Mouse (Mus musculus) neural tube, embryonic 15.5 days (tissue): Measurements from ENCODE around the gene Evi2. TPM values are rescaled to one million over a fixed set of nuclear protein-coding genes. Genes with fewer than 3 reads are reported as not detected.

Experiments
- ATAC-seq: fragments of 200-750 bp; cut with Nextera tagmentation; 2 replicates; pipeline ENCODE4 v1.8.0; 2017; ENCODE audit warnings: mild to moderate bottlenecking, moderate TSS enrichment, moderate library complexity; ENCODE audit not compliant: low FRiP score
- H3K27ac ChIP-seq: fragments of 300-500 bp; sonication (generic); replicated peaks from 2 replicates; pipeline ENCODE4 v1.5.1; 2015; ENCODE audit warnings: mild to moderate bottlenecking, inconsistent platforms
- H3K27me3 ChIP-seq: fragments of 300-500 bp; sonication (generic); replicated peaks from 2 replicates; pipeline ENCODE4 v1.6.1; 2015; ENCODE audit warnings: inconsistent platforms
- H3K36me3 ChIP-seq: fragments of 300-500 bp; sonication (generic); 2 replicates; pipeline ENCODE4 v1.6.1; 2015; ENCODE audit warnings: inconsistent platforms
- H3K4me1 ChIP-seq: fragments of 300-500 bp; sonication (generic); 2 replicates; pipeline ENCODE4 v1.6.1; 2015; ENCODE audit warnings: inconsistent platforms
- H3K4me2 ChIP-seq: fragments of 300-500 bp; sonication (generic); 2 replicates; pipeline ENCODE4 v1.6.1; 2015; ENCODE audit warnings: inconsistent platforms, mild to moderate bottlenecking, moderate library complexity
- H3K4me3 ChIP-seq: fragments of 300-500 bp; sonication (generic); replicated peaks from 2 replicates; pipeline ENCODE4 v1.5.1; 2015; ENCODE audit warnings: mild to moderate bottlenecking, inconsistent platforms
- H3K9ac ChIP-seq: fragments of 300-500 bp; sonication (generic); replicated peaks from 2 replicates; pipeline ENCODE4 v1.6.1; 2015; ENCODE audit warnings: mild to moderate bottlenecking, inconsistent platforms
- H3K9me3 ChIP-seq: fragments of 300-500 bp; sonication (generic); replicated peaks from 2 replicates; pipeline ENCODE4 v1.6.1; 2016; ENCODE audit warnings: inconsistent platforms
- WGBS: fragments of 180-500 bp; shearing (Covaris S2); methylation state at CpG from one replicate; pipeline ENCODE4 v1.1.7; 2015; ENCODE audit warnings: mixed read lengths; 5-methylcytosine and 5-hydroxymethylcytosine counted together
- polyA plus RNA-seq: library from polyadenylated mRNA; unstranded; fragments of >200 nt; fragmentation: Nextera tagmentation; extraction: Ambion mirVana; gene quantifications from 2 replicates; pipeline ENCODE4 v1.2.1, GENCODE M21; 2015

The Evi2 gene
- polyA plus RNA-seq = 0.58 and 0.83 TPM in 2 replicates

DNA sequence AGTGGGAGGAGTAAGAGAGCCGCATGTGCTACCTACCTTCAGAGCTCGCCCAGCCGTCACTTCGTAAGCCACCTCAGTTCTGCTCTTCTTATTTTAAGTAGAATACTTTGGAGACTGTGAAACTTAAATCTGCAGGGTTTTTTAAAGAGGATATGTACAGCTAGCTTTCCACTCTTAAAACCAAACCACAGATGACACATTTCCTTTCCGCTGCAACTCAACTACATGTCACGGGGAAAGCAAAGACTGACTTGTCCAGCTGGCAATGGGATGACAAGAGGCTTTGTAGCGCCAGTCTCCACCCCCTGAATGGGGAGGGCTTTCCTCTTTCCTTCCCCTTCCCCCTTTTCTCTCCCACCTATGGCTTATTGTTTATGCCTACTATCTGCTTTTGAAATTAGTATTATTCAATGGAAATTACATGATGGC is at the start of gene Evi2, which contains the start of gene Evi2a:
TSS of gene Evi2 (minus strand) at position 257 of the 429 bp plus-strand sequence.
TSS of gene Evi2a (minus strand) at position 277 of the 429 bp plus-strand sequence.
- no peak within 1 kb of the TSS for H3K4me2 ChIP-seq
- H3K4me3 ChIP-seq = no peak within 1 kb of the TSS
- no peak for ATAC-seq
- H3K9ac ChIP-seq = no peak within 1 kb of the TSS
- WGBS = 83% methylated on average over 7 of the region's 7 CpGs
- H3K9me3 ChIP-seq = no peaks in the 10 kb centered on the region
- H3K27me3 ChIP-seq = no peaks in the 10 kb centered on the region
- H3K27ac ChIP-seq = no peak within 1 kb of the TSS
- H3K4me1 ChIP-seq = peaks cover 5% of the 10 kb centered on the region; the same call in 1 of the 2 replicates
- 0 out of 2 replicates have a peak, but pooled peaks cover 10% of the 10 kb centered on the region for H3K36me3 ChIP-seq

DNA sequence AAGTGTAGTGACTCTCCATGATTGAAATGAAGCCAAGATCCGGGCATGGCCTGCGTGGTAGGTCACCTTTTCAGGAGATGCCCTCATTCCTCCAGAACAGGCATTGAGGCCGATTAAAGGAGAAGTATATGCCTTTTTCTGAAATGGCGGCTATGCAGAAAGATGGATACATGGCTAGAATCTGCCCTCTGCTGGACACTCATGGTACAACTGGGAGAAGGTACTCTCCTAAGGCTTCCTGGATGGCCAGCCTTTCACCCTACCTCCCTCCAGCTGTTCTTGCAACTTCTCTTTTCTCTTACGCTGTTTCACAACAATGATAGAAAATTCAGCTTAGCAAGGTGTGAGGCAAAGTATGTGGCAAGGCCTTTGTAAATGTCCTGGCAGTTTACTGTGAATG is 47.4 kb upstream of the Evi2 start:
- no peaks in the 10 kb centered on the region for H3K9me3 ChIP-seq
- H3K27me3 ChIP-seq = no peaks in the 10 kb centered on the region
- H3K4me2 ChIP-seq = no peak overlapping the region
- no peak overlapping the region for H3K4me3 ChIP-seq
- ATAC-seq = no peak
- H3K36me3 ChIP-seq = peaks cover 25% of the 10 kb centered on the region
- H3K9ac ChIP-seq = no peak overlapping the region
- H3K27ac ChIP-seq = no peak overlapping the region
- WGBS = 54% methylated on average over 5 of the region's 5 CpGs
- H3K4me1 ChIP-seq = no peaks in the 10 kb centered on the region

GRCm38 (mm10) chr11:79575383-79576073 is 45.1 kb upstream of the Evi2 start:
- Histone ChIP-seq H3K27me3 (no peaks in the 10 kb centered on the region), H3K9ac (no peak overlapping the region), H3K27ac (no peak overlapping the region), H3K9me3 (no peaks in the 10 kb centered on the region), H3K4me1 (no peaks in the 10 kb centered on the region), H3K36me3 (peaks cover 38% of the 10 kb centered on the region), H3K4me3 (no peak overlapping the region), H3K4me2 (no peak overlapping the region)
- 88% methylated on average over 14 of the region's 14 CpGs for WGBS
- no peak for ATAC-seq

DNA sequence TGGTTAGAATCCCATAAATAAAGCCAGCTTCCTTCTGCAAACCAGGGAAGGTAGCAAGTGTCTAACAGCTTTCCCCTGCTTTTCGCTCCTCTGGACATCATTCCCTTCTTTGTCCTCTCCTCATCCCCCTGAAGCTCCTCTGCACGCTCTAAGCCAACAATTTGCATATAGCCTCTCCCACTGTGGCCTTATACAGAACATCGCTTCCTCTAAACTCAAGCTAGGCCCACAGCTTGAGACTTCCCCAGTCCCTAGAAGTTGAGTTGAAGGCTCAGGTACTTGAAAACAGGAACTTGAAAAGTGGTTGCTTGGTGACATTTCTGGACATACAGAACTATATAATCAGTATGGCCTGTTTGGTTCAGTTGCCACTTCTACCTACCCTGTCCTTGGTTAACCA is 43.4 kb upstream of the Evi2 start:
- 82% methylated on average over 3 of the region's 3 CpGs for WGBS
- ATAC-seq = no peak
- Histone ChIP-seq H3K4me3 (no peak overlapping the region), H3K4me1 (no peaks in the 10 kb centered on the region), H3K9ac (no peak overlapping the region), H3K4me2 (no peak overlapping the region), H3K9me3 (no peaks in the 10 kb centered on the region), H3K27me3 (no peaks in the 10 kb centered on the region), H3K36me3 (peaks cover 47% of the 10 kb centered on the region), H3K27ac (no peak overlapping the region)

DNA sequence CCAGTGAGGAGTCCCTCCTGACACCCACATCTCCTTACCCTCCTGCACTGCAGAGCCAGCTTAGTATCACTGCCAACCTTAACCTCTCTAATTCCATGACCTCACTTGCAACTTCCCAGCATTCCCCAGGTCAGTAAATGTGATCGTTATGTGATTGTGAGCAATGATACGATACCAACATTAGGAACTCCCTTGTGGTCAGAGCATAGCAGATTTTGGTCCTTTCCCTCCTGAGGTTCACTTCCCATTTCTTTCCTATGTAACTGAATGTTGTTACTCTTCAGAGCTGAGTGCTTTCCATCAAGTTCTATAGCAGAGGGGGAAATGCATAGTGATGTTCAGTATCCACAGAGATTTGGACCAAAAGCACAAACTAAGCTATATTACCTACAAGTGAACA is 39.9 kb upstream of the Evi2 start:
- WGBS = 96% methylated on average over 2 of the region's 2 CpGs
- Histone ChIP-seq H3K4me1 (no peaks in the 10 kb centered on the region), H3K9ac (no peak overlapping the region), H3K27me3 (no peaks in the 10 kb centered on the region), H3K36me3 (peaks cover 62% of the 10 kb centered on the region), H3K4me3 (no peak overlapping the region), H3K27ac (no peak overlapping the region), H3K9me3 (no peaks in the 10 kb centered on the region), H3K4me2 (no peak overlapping the region)
- no peak for ATAC-seq

GRCm38 (mm10) chr11:79568197-79568911 is 38.0 kb upstream of the Evi2 start:
- no peaks in the 10 kb centered on the region for H3K9me3 ChIP-seq
- no peak overlapping the region for H3K9ac ChIP-seq
- no peak overlapping the region for H3K4me3 ChIP-seq
- peaks cover 68% of the 10 kb centered on the region for H3K36me3 ChIP-seq
- WGBS = 94% methylated on average over 11 of the region's 11 CpGs
- H3K27me3 ChIP-seq = no peaks in the 10 kb centered on the region
- no peak overlapping the region for H3K27ac ChIP-seq
- H3K4me1 ChIP-seq = no peaks in the 10 kb centered on the region
- H3K4me2 ChIP-seq = no peak overlapping the region
- no peak for ATAC-seq

DNA sequence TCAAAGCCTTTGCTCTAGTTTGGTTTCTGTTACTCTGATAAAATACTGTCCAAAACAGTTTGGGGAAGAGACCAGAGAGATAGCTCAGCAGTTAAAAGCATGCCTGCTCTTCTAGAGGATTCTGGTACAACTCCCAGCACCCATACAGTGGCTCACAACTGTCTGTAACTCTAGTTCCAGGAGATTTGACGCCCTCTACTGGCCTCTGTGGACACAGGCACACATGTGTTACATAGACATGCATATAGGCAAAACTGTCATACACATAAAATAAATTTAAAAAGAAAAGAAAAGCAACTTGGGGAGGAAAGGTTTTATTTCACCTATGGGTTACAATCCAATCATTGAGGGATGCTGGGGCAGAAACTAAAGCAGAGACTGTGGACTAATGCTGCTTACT is 36.6 kb upstream of the Evi2 start:
- 65% methylated on average over 1 of the region's 1 CpGs for WGBS
- Histone ChIP-seq H3K4me1 (no peaks in the 10 kb centered on the region), H3K36me3 (peaks cover 69% of the 10 kb centered on the region)

GRCm38 (mm10) chr11:79563493-79563892 is 33.1 kb upstream of the Evi2 start:
- WGBS = 90% methylated on average over 7 of the region's 7 CpGs
- Histone ChIP-seq H3K4me1 (no peaks in the 10 kb centered on the region), H3K4me2 (no peak overlapping the region), H3K27me3 (no peaks in the 10 kb centered on the region), H3K9ac (no peak overlapping the region), H3K27ac (no peak overlapping the region), H3K4me3 (no peak overlapping the region), H3K9me3 (no peaks in the 10 kb centered on the region), H3K36me3 (peaks cover 70% of the 10 kb centered on the region)
- no peak for ATAC-seq

More for the DNA sequence above, 36.6 kb upstream of the Evi2 start:
- Histone ChIP-seq H3K27me3 (no peaks in the 10 kb centered on the region), H3K4me2 (no peak overlapping the region), H3K9me3 (no peaks in the 10 kb centered on the region), H3K9ac (no peak overlapping the region), H3K27ac (no peak overlapping the region), H3K4me3 (no peak overlapping the region)
- no peak for ATAC-seq

DNA sequence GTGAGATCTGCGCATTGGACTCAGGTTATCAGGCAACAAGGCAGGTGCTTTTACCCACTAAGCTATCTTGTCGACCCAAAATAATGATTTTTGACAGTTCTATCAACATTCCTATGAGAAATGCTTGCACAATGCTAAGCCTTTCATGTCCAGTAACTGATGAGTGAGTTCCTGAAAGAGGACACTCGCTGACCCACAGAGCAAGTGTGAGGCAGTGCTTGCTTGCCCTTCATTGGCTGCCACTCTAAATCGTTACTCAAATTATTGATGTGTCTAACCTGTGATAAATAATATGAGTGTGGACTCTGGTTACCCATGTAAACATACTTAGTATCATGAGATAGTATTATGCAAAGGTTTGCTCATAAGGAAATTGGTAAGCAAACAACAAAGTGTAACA is 30.1 kb upstream of the Evi2 start:
- Histone ChIP-seq H3K4me3 (no peak overlapping the region), H3K9me3 (no peaks in the 10 kb centered on the region), H3K27ac (no peak overlapping the region), H3K4me1 (no peaks in the 10 kb centered on the region), H3K9ac (no peak overlapping the region), H3K27me3 (no peaks in the 10 kb centered on the region), H3K4me2 (no peak overlapping the region), H3K36me3 (peaks cover 63% of the 10 kb centered on the region)
- ATAC-seq = no peak
- WGBS = 93% methylated on average over 4 of the region's 4 CpGs

DNA sequence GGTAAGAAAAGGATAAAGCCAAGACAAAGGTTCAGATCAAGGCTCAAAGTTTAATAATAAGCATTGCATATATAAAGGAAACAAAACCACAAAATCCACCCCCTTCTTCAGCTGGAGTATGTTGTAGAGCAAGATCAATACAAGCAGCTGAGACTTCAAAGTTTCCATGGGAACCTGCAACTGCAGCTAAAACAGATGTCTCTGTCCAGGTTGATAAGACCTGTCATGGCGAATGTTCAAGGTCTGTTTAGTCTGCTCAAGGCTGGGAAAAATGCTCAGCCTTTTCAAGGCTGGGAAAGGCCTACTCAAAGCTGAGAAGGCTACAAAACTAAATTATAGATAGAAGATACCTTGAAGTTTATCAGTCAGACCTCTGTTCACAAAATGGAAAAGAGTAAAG is 22.2 kb upstream of the Evi2 start:
- Histone ChIP-seq H3K9me3 (no peaks in the 10 kb centered on the region), H3K27ac (no peak overlapping the region), H3K36me3 (peaks cover 72% of the 10 kb centered on the region), H3K4me3 (no peak overlapping the region), H3K4me2 (no peak overlapping the region), H3K9ac (no peak overlapping the region), H3K4me1 (no peaks in the 10 kb centered on the region), H3K27me3 (no peaks in the 10 kb centered on the region)
- 88% methylated on average over 1 of the region's 1 CpGs for WGBS
- ATAC-seq = no peak

GRCm38 (mm10) chr11:79536293-79536692 is 5.9 kb upstream of the Evi2 start:
- H3K4me2 ChIP-seq = no peak overlapping the region
- H3K4me3 ChIP-seq = no peak overlapping the region
- WGBS = 98% methylated on average over 3 of the region's 3 CpGs
- no peaks in the 10 kb centered on the region for H3K9me3 ChIP-seq
- no peak for ATAC-seq
- H3K27me3 ChIP-seq = no peaks in the 10 kb centered on the region
- no peak overlapping the region for H3K27ac ChIP-seq
- H3K9ac ChIP-seq = no peak overlapping the region
- peaks cover 5% of the 10 kb centered on the region; the same call in 1 of the 2 replicates for H3K4me1 ChIP-seq
- H3K36me3 ChIP-seq = peaks cover 19% of the 10 kb centered on the region

- no peak overlapping the region for H3K27ac ChIP-seq
- H3K9ac ChIP-seq = no peak overlapping the region
- ATAC-seq = no peak
- no peaks in the 10 kb centered on the region for H3K9me3 ChIP-seq
- H3K27me3 ChIP-seq = no peaks in the 10 kb centered on the region
- no peak overlapping the region for H3K4me3 ChIP-seq
- H3K36me3 ChIP-seq = peaks cover 15% of the 10 kb centered on the region
- no peak overlapping the region for H3K4me2 ChIP-seq
- H3K4me1 ChIP-seq = peaks cover 5% of the 10 kb centered on the region; the same call in 1 of the 2 replicates
- WGBS = 94% methylated on average over 4 of the region's 4 CpGs
Measured at GRCm38 (mm10) chr11:79535554-79535953, 5.2 kb upstream of the Evi2 start.
